Mouse (Mus musculus) spleen, adult 2 months (tissue): ENCODE measurements around the gene Srsf3. TPM values are rescaled to one million over a fixed set of nuclear protein-coding genes. Genes with fewer than 3 reads are reported as not detected.

Experiments
- DNase-seq, 2 experiments: peaks; one replicate each; pipeline versions ENCODE4 v3.0.0 to v3.0.0-alpha.2; 2012 to 2021; ENCODE audit warnings: low spot score in 2 of 2, low read depth in 1 of 2
- H3K27ac ChIP-seq: fragments of 200-500 bp; 2 replicates; pipeline ENCODE4 v1.5.1; 2012; ENCODE audit warnings: low read length, inconsistent platforms; ENCODE audit not compliant: insufficient read depth
- H3K27me3 ChIP-seq: fragments of 200-500 bp; 2 replicates; pipeline ENCODE4 v1.6.1; 2012; ENCODE audit warnings: mild to moderate bottlenecking, moderate library complexity, low read length, inconsistent platforms; ENCODE audit not compliant: control insufficient read depth, insufficient read depth
- H3K36me3 ChIP-seq: fragments of 200-500 bp; 2 replicates; pipeline ENCODE4 v1.6.1; 2012; ENCODE audit warnings: mild to moderate bottlenecking, low read length, inconsistent platforms; ENCODE audit not compliant: control insufficient read depth, insufficient read depth
- H3K4me1 ChIP-seq: fragments of 200-500 bp; 2 replicates; pipeline ENCODE4 v1.6.1; 2011; ENCODE audit warnings: inconsistent platforms; ENCODE audit not compliant: control insufficient read depth, insufficient read depth, insufficient read length
- H3K4me3 ChIP-seq: fragments of 200-500 bp; 2 replicates; pipeline ENCODE4 v1.5.1; 2011; ENCODE audit warnings: mild to moderate bottlenecking, inconsistent platforms; ENCODE audit not compliant: insufficient read depth, insufficient read length; ENCODE audit errors: extremely low read depth
- CTCF ChIP-seq: fragments of 200-500 bp; IDR thresholded peaks from 2 replicates; pipeline ENCODE4 v1.5.1; 2011; ENCODE audit warnings: mild to moderate bottlenecking, inconsistent platforms; ENCODE audit not compliant: insufficient read depth, insufficient read length, insufficient replicate concordance; ENCODE audit errors: extremely low read depth
- POLR2A ChIP-seq: fragments of 200-500 bp; IDR thresholded peaks from 2 replicates; pipeline ENCODE4 v1.6.1; 2011; ENCODE audit warnings: low read depth, low read length, inconsistent platforms
- WGBS: fragments of 180-500 bp; shearing (Covaris S2); methylation state at CpG from one replicate; pipeline ENCODE4 v1.1.7; 2018; 5-methylcytosine and 5-hydroxymethylcytosine counted together
- polyA plus RNA-seq: library from polyadenylated mRNA; depleted of rRNA; stranded (reverse); fragments of >200 nt; gene quantifications from 2 replicates; pipeline ENCODE4 v1.2.3, GENCODE M21; 2012

Srsf3 gene
- polyA plus RNA-seq, 1 experiment: 189 TPM

GRCm38 (mm10) chr17:29053067-29053466 is 20.6 kb downstream of the Srsf3 start:
- no peak overlapping the region for H3K27ac ChIP-seq
- DNase-seq: no peak
- TF ChIP-seq CTCF (no peak), POLR2A (no peak)
- peaks cover 1% of the 10 kb centered on the region; the same call in 1 of the 2 replicates for H3K27me3 ChIP-seq
- no peaks in the 10 kb centered on the region for H3K4me1 ChIP-seq
- no peak overlapping the region for H3K4me3 ChIP-seq
- WGBS: 94% methylated on average over 6 of the region's 6 CpGs
- H3K36me3 ChIP-seq: no peaks in the 10 kb centered on the region

- no peak overlapping the region for H3K4me3 ChIP-seq
- TF ChIP-seq POLR2A: no peak
- TF ChIP-seq CTCF: no peak
- no peak for DNase-seq
- no peaks in the 10 kb centered on the region for H3K36me3 ChIP-seq
- H3K27me3 ChIP-seq: peaks cover 1% of the 10 kb centered on the region; the same call in 1 of the 2 replicates
- WGBS: 63% methylated on average over 7 of the region's 7 CpGs
- no peaks in the 10 kb centered on the region for H3K4me1 ChIP-seq
- 0 out of 2 replicates have a peak overlapping the region, but pooled peaks have one; percentile 15 for H3K27ac ChIP-seq
Observed at GRCm38 (mm10) chr17:29053841-29054240, 21.4 kb downstream of the Srsf3 start.

- Histone ChIP-seq H3K36me3 (no peaks in the 10 kb centered on the region), H3K27me3 (peaks cover 1% of the 10 kb centered on the region; the same call in 1 of the 2 replicates), H3K4me3 (no peak overlapping the region), H3K4me1 (no peaks in the 10 kb centered on the region), H3K27ac (no peak overlapping the region)
- no peak for DNase-seq
- WGBS: 85% methylated on average over 6 of the region's 6 CpGs
- TF ChIP-seq POLR2A (no peak), CTCF (no peak)
Observed at GRCm38 (mm10) chr17:29054429-29054828, 22.0 kb downstream of the Srsf3 start.

- WGBS: 71% methylated on average over 5 of the region's 5 CpGs
- H3K4me3 ChIP-seq: no peak overlapping the region
- no peak for TF ChIP-seq POLR2A
- no peak for TF ChIP-seq CTCF
- no peaks in the 10 kb centered on the region for H3K36me3 ChIP-seq
- peaks cover 1% of the 10 kb centered on the region; the same call in 1 of the 2 replicates for H3K27me3 ChIP-seq
- no peak overlapping the region for H3K27ac ChIP-seq
- no peak for DNase-seq
- no peaks in the 10 kb centered on the region for H3K4me1 ChIP-seq
Observed at GRCm38 (mm10) chr17:29055586-29055985, 23.2 kb downstream of the Srsf3 start.

GRCm38 (mm10) chr17:29056207-29056606 is 23.8 kb downstream of the Srsf3 start:
- TF ChIP-seq POLR2A (no peak), CTCF (no peak)
- Histone ChIP-seq H3K36me3 (no peaks in the 10 kb centered on the region), H3K27ac (no peak overlapping the region), H3K4me3 (no peak overlapping the region), H3K27me3 (peaks cover 1% of the 10 kb centered on the region; the same call in 1 of the 2 replicates), H3K4me1 (no peaks in the 10 kb centered on the region)
- 18% methylated on average over 7 of the region's 7 CpGs for WGBS
- DNase-seq: no peak

- H3K4me3 ChIP-seq: no peak overlapping the region
- no peak for TF ChIP-seq CTCF
- TF ChIP-seq POLR2A: no peak
- H3K4me1 ChIP-seq: no peaks in the 10 kb centered on the region
- H3K27ac ChIP-seq: no peak overlapping the region
- H3K36me3 ChIP-seq: no peaks in the 10 kb centered on the region
- peaks cover 1% of the 10 kb centered on the region; the same call in 1 of the 2 replicates for H3K27me3 ChIP-seq
- no peak for DNase-seq
- WGBS: 7% methylated on average over 8 of the region's 8 CpGs
Observed at GRCm38 (mm10) chr17:29056699-29057151, 24.3 kb downstream of the Srsf3 start.

- 81% methylated on average over 11 of the region's 11 CpGs for WGBS
- DNase-seq: no peak
- H3K4me1 ChIP-seq: peaks cover 2% of the 10 kb centered on the region; the same call in 1 of the 2 replicates
- no peaks in the 10 kb centered on the region for H3K36me3 ChIP-seq
- no peak for TF ChIP-seq POLR2A
- no peak for TF ChIP-seq CTCF
- no peak overlapping the region for H3K27ac ChIP-seq
- no peak overlapping the region for H3K4me3 ChIP-seq
- H3K27me3 ChIP-seq: peaks cover 1% of the 10 kb centered on the region; the same call in 1 of the 2 replicates
Observed at GRCm38 (mm10) chr17:29057361-29057890, 25.0 kb downstream of the Srsf3 start.
